Mouse (Mus musculus) bone marrow, adult 2 months (tissue): ENCODE data around the gene Tenm4. TPM values are rescaled to one million over a fixed set of nuclear protein-coding genes. Genes with fewer than 3 reads are reported as not detected.

Source experiments
- H3K27ac ChIP-seq: fragments of 200-500 bp; 2 replicates; pipeline ENCODE4 v1.5.1; 2012; ENCODE audit warnings: low read depth, mild to moderate bottlenecking, control low read depth, inconsistent platforms, low read length; ENCODE audit not compliant: control insufficient read depth, poor library complexity, insufficient read depth
- H3K4me1 ChIP-seq: fragments of 200-500 bp; 2 replicates; pipeline ENCODE4 v1.6.1; 2011; ENCODE audit warnings: low read length; ENCODE audit not compliant: control insufficient read depth, insufficient read depth
- H3K4me3 ChIP-seq: fragments of 200-500 bp; replicated peaks from 2 replicates; pipeline ENCODE3; 2011; ENCODE audit warnings: mild to moderate bottlenecking, low read depth, low read length, control low read depth; ENCODE audit not compliant: control insufficient read depth
- CTCF ChIP-seq: fragments of 200-500 bp; IDR thresholded peaks from 2 replicates; pipeline ENCODE4 v1.5.1; 2011; ENCODE audit warnings: low read length, control low read depth; ENCODE audit not compliant: control insufficient read depth, insufficient read depth
- POLR2A ChIP-seq: fragments of 200-500 bp; IDR thresholded peaks from 2 replicates; pipeline ENCODE4 v1.6.1; 2011; ENCODE audit warnings: low read depth, mild to moderate bottlenecking, control low read depth, low read length, borderline replicate concordance; ENCODE audit not compliant: control insufficient read depth
- WGBS: fragments of 180-500 bp; shearing (Covaris S2); methylation state at CpG from one replicate; pipeline ENCODE4 v1.1.7; 2018; 5-methylcytosine and 5-hydroxymethylcytosine counted together
- polyA plus RNA-seq: library from polyadenylated mRNA; stranded (reverse); fragments of >200 nt; gene quantifications from 2 replicates; pipeline ENCODE4 v1.2.4, GENCODE M21; 2011; ENCODE audit warnings: low replicate concordance; ENCODE audit not compliant: missing spikeins, insufficient read depth, insufficient read length

Tenm4 gene
- polyA plus RNA-seq, 1 experiment: 1.3 TPM

GRCm38 (mm10) chr7:96455957-96456356 lies 284.9 kb downstream of the Tenm4 start:
- H3K4me3 ChIP-seq: no peak overlapping the region
- H3K4me1 ChIP-seq: no peaks in the 10 kb centered on the region; the same call in 1 of the 2 replicates
- TF ChIP-seq CTCF (no peak), POLR2A (no peak)
- no peak overlapping the region for H3K27ac ChIP-seq
- 61% methylated on average over 2 of the region's 2 CpGs for WGBS

GRCm38 (mm10) chr7:96456618-96457017 lies 285.6 kb downstream of the Tenm4 start:
- 15% methylated on average over 2 of the region's 2 CpGs for WGBS
- no peak overlapping the region for H3K4me3 ChIP-seq
- no peaks in the 10 kb centered on the region; the same call in 1 of the 2 replicates for H3K4me1 ChIP-seq
- no peak overlapping the region for H3K27ac ChIP-seq
- TF ChIP-seq CTCF (no peak), POLR2A (no peak)

- Histone ChIP-seq H3K27ac (no peak overlapping the region), H3K4me1 (no peaks in the 10 kb centered on the region; the same call in 1 of the 2 replicates), H3K4me3 (no peak overlapping the region)
- WGBS: 55% methylated on average over 2 of the region's 2 CpGs
- TF ChIP-seq CTCF (no peak), POLR2A (no peak)
Observed at GRCm38 (mm10) chr7:96457891-96458290, 286.8 kb downstream of the Tenm4 start.

- 71% methylated on average over 6 of the region's 6 CpGs for WGBS
- Histone ChIP-seq H3K27ac (no peak overlapping the region), H3K4me3 (no peak overlapping the region), H3K4me1 (no peaks in the 10 kb centered on the region; the same call in 1 of the 2 replicates)
- TF ChIP-seq POLR2A (no peak), CTCF (no peak)
Observed at GRCm38 (mm10) chr7:96458992-96459391, 287.9 kb downstream of the Tenm4 start.

- 70% methylated on average over 3 of the region's 3 CpGs for WGBS
- Histone ChIP-seq H3K4me3 (no peak overlapping the region), H3K27ac (no peak overlapping the region), H3K4me1 (no peaks in the 10 kb centered on the region)
- no peak for TF ChIP-seq CTCF
- no peak for TF ChIP-seq POLR2A
Observed at GRCm38 (mm10) chr7:96466761-96467160, 295.7 kb downstream of the Tenm4 start.

GRCm38 (mm10) chr7:96470821-96471220 lies 299.8 kb downstream of the Tenm4 start:
- TF ChIP-seq CTCF (no peak), POLR2A (no peak)
- no peak overlapping the region for H3K27ac ChIP-seq
- 79% methylated on average over 6 of the region's 6 CpGs for WGBS
- no peaks in the 10 kb centered on the region for H3K4me1 ChIP-seq
- H3K4me3 ChIP-seq: no peak overlapping the region

GRCm38 (mm10) chr7:96474560-96475089 lies 303.6 kb downstream of the Tenm4 start:
- 83% methylated on average over 11 of the region's 11 CpGs for WGBS
- no peak overlapping the region for H3K4me3 ChIP-seq
- no peaks in the 10 kb centered on the region; the same call in 1 of the 2 replicates for H3K4me1 ChIP-seq
- H3K27ac ChIP-seq: no peak overlapping the region
- no peak for TF ChIP-seq CTCF
- no peak for TF ChIP-seq POLR2A

GRCm38 (mm10) chr7:96476987-96477613 lies 306.1 kb downstream of the Tenm4 start:
- no peak overlapping the region for H3K27ac ChIP-seq
- H3K4me1 ChIP-seq: no peaks in the 10 kb centered on the region; the same call in 1 of the 2 replicates
- WGBS: 49% methylated on average over 6 of the region's 6 CpGs
- no peak for TF ChIP-seq CTCF
- H3K4me3 ChIP-seq: no peak overlapping the region
